Mouse (Mus musculus) gastrocnemius, postnatal 25 days (tissue): ENCODE data around the gene Acsm5. TPM values are rescaled to one million over a fixed set of nuclear protein-coding genes. Genes with fewer than 3 reads are reported as not detected.
"Not testable (repeated sequence)": the region's sequence is repeated elsewhere in the genome, so short reads cannot be mapped to it uniquely, and the experiment has no call there.

Experiments used
- DNase-seq: peaks from one replicate; pipeline ENCODE4 v3.0.0; 2022
- total RNA-seq, 2 experiments: library from RNA; stranded (reverse); gene quantifications; 1 replicate in 1 of 2; 2 replicates in 1 of 2; pipeline ENCODE4 v1.2.3; 2021

Gene Acsm5
- total RNA-seq, 2 experiments from 2014 or later, result 0.18 to 0.78 TPM

GRCm38 (mm10) chr7:119545572-119545971 is 26.3 kb downstream of the Acsm5 start:
- no peak for DNase-seq

GRCm38 (mm10) chr7:119550471-119551222 is 31.4 kb downstream of the Acsm5 start:
- DNase-seq, result no peak

GRCm38 (mm10) chr7:119554040-119554439 is 34.8 kb downstream of the Acsm5 start, which contains the start of gene Acsm2:
TSS of gene Acsm2 (plus strand) at chr7:119554340.
- DNase-seq, result no peak

- no peak for DNase-seq
Measured at GRCm38 (mm10) chr7:119559789-119560451, 40.7 kb downstream of the Acsm5 start.

GRCm38 (mm10) chr7:119560452-119560835 is 41.2 kb downstream of the Acsm5 start:
- no peak for DNase-seq

GRCm38 (mm10) chr7:119561441-119561840 is 42.2 kb downstream of the Acsm5 start:
- no peak for DNase-seq

- DNase-seq, result not testable (repeated sequence)
Measured at GRCm38 (mm10) chr7:119562476-119562875, 43.2 kb downstream of the Acsm5 start.

GRCm38 (mm10) chr7:119594530-119595107 is 75.4 kb downstream of the Acsm5 start:
- no peak for DNase-seq

Other genes with a start within 250 kb of the Acsm5 start
- not detected for gene Gp2, start 60.2 kb upstream of the Acsm5 start, total RNA-seq
- not detected for gene Umod, start 40.2 kb upstream of the Acsm5 start, total RNA-seq
- gene Pdilt, start 4.0 kb downstream of the Acsm5 start, total RNA-seq, result not detected
- not detected for gene Acsm2, start 34.9 kb downstream of the Acsm5 start, total RNA-seq
- not detected for gene Acsm1, start 87.6 kb downstream of the Acsm5 start, total RNA-seq
- not detected for gene Acsm4, start 170.6 kb downstream of the Acsm5 start, total RNA-seq
- 10 to 100 TPM; 12.8 to 13.9 TPM for gene Thumpd1, start 201.3 kb downstream of the Acsm5 start, total RNA-seq
- gene Acsm3, start 241.5 kb downstream of the Acsm5 start, total RNA-seq, result under 1 TPM; 0.18 to 0.19 TPM